Mouse (Mus musculus): ENCODE data around the gene Tsen54.
"Not testable (repeated sequence)": the region's sequence is repeated elsewhere in the genome, so short reads cannot be mapped to it uniquely, and the experiment has no call there.

Tsen54 gene

DNA sequence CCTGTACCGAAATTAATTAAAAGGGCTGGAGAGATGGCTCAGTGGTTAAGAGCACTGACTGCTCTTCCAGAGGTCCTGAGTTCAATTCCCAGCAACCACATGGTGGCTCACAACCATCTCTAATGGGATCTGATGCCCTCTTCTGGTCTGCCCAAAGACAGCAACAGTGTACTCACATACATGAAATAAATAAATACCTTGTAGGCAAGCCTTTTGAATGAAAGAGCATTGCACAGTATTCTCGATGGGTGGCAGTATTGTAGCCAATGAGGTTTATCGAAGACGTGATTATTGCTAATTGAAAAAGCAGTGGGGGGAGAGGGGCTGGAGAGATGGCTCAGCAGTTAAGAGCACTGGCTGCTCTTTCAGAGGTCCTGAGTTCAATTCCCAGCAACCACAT, 42.6 kb downstream of the Tsen54 start:
- ATAC-seq (ENCODE audit: insufficient number of reproducible peaks, low FRiP score, low TSS enrichment): not testable (repeated sequence)

DNA sequence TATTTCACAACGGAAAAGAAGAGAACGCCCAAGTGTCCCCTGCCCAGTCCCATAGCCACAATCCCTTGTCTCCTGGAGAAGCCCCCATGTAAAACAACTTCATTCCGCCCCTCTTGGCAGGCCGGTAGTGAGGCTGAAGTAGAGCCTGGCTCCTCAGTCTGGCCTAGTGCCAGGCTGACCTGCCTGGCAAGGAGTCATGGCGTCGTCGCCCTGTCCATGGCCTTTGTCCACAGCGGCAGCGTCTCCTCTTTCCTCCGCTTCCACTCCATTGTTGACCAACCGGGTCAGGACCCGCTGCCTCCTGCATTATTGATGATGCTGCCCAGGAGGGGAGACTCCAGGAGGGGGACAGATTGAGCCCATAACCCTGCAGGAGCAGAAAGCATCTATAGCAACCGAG, 43.4 kb downstream of the Tsen54 start:
- no peak for ATAC-seq (ENCODE audit: insufficient number of reproducible peaks, low FRiP score, low TSS enrichment)

DNA sequence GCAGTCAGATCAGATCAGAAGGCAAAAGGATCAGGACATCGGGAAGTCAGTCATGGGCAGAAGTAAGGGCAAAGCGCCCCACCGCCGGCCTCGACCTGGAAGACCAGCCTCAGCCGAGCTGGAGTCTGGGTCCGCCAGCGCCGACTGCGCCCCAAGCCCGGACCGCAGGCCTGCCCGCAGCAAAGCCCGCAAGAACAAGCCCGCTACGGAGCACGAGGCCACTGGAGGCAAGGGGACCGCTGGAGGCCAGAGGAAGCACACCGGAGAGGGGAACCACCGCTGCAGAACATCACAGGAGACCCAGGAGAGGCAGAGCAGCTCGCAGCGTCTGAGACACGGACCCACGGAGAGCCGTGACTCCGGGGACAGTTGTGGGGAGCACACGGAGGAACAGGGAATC, 43.8 kb downstream of the Tsen54 start, which contains the start of gene Myo15b:
Gene Myo15b, plus strand, starts transcription at position 53 of the 400 bp plus-strand sequence.
- ATAC-seq (ENCODE audit: insufficient number of reproducible peaks, low FRiP score, low TSS enrichment): no peak

DNA sequence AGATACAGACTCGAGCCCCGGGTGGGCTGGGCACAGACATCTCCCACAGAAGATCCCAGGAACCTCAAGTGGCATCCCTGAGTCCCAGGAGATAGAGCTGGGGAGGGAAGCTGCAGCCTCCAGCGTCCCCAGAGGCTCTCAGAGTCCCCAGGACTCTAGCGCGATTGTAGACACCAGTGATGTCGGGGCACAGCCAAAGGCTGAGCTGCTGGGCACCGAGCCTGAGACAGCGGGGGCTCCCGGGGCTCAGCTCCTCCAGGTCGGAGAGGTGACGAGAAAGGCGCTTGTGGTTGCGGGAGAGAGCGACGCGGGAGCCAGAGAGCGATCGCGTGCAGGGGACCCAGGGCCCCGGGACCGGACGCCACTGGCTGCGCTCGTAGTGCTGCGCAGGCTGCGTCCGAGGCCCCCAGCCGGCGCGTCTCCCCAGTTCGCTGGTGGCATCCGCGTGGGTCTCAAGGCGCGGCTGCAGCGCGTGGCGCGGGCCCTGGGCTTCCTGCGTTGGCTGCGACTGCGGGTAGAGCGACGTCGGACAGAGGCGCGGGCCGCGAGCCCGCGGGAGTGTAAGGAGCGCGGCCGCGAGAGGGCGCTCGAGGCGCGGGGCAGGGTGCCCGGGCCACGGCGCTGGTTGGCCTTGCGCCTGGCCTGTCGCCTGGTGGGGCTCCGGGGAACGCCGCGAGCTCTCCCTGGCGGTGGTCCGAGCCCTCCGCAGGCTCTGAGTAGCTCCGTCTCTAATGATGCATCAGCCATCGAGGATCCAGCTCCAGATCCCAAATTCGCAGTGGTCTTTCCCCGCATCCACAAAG, 44.8 kb downstream of the Tsen54 start:
- ATAC-seq (ENCODE audit: insufficient number of reproducible peaks, low FRiP score, low TSS enrichment): no peak

DNA sequence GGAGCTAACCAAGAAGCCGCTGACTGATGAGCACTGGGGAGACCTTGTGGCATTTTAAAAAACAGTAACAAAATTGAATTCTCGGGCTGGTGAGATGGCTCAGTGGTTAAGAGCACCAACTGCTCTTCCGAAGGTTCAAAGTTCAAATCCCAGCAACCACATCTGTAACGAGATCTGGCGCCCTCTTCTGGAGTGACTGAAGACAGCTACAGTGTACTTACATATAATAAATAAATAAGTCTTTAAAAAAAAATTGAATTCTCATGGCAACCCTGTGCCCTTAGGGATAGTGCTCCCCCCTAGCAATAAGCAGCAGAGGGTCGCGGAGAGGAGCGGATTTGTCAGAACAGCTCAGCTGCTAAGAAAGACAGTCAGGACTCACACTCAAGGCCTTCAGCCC, 49.4 kb downstream of the Tsen54 start:
- ATAC-seq (ENCODE audit: insufficient number of reproducible peaks, low FRiP score, low TSS enrichment): no peak

DNA sequence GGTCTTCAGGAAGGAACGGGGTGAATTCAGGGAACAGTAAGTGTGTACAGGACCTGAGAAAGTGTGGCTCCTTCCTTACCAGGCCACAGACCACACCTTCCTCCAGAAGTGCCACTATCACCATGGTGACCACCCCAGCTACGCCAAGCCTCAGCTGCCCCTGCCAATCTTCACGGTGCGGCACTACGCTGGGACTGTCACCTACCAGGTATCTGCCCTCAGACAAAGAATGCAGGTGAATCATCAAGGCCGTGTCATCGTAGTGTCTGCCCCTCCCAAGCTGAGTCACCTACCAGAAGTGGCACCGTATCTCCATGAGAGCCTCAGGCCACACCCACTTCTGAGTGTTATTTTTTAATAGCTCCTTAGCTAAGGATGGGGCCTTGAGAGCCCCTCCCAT, 54.9 kb downstream of the Tsen54 start:
- ATAC-seq (ENCODE audit: insufficient number of reproducible peaks, low FRiP score, low TSS enrichment): no peak

DNA sequence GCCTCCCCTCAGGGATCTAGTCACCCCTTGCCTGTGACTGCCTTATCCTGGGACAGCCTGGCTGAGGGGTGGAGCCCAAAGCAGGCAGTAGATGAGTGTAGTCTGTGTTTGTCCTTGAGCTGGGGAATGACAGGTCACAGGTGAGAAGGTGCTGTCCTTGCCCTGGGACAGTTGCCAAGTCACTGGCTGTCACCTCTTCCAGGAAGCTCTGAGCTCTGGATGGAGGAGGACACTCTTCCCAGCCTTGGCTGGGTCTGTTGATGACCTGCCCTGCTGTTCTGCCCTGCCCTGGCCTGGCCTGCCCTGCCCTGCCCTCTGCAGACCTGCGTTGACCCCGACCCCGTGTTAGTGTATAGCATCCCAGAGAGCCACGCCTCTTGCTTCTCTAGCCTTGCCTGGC, 57.9 kb downstream of the Tsen54 start:
- ATAC-seq (ENCODE audit: insufficient number of reproducible peaks, low FRiP score, low TSS enrichment): no peak

Data from cerebellum, adult (tissue).